Mouse (Mus musculus): Measurements from ENCODE around the gene Mmp7.

DNA sequence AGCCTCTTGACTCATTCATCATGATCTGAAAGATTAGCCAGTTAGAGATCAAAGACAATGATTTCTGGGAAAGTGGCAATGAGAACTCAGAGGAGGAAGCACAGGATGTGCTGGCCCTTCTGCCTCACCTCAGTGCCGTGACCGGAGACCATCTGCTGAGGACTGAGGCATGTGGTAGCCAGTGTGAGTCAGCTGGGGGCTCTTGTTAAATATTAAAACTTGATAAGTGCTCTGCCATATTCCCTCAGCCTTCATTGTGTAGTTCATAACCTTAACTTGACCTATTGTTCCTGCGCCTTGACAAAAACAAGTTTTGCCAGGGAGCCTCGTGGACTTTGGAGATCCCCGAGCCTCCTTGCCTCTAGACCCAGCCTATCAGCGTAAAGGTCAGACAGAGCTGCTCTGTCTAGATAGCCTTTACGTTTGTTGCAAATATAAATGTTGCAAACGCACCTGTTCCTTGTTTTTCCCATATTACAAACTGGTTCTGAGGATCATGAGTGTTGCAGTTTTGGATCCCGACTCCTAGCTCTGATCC is 9.7 kb upstream of the Mmp7 start:
- TF ChIP-seq CTCF (conservative IDR thresholded peaks at IDR 0.05; ENCODE audit: insufficient read depth, insufficient read length, low read depth, low read length), result no peak
- no peak for TF ChIP-seq POLR2A (IDR thresholded peaks at IDR 0.05; ENCODE audit: low read depth, low read length)

Measured in kidney, adult 2 months (tissue).